Mouse (Mus musculus): ENCODE measurements at regions not wholly inside any gene's neighbourhood (a gene's known extent, or its start where the extent isn't known, plus 50 kb on each side); places are given as distances from the start of the nearest gene placed in this dataset.

GRCm38 (mm10) chr2:74257034-74257781, 322.0 kb downstream of the Lnpk start:
- TF ChIP-seq CTCF (conservative IDR thresholded peaks at IDR 0.05 in 1 of 2, IDR thresholded peaks at IDR 0.05 in 1 of 2; ENCODE audit: low read depth in 2 of 2, low read length in 2 of 2) (no peak), MAZ (IDR thresholded peaks at IDR 0.05; ENCODE audit: low read depth, low read length) (no peak), EP300 (IDR thresholded peaks at IDR 0.05; ENCODE audit: low read length) (no peak), MXI1 (IDR thresholded peaks at IDR 0.05; ENCODE audit: low read depth, low read length) (no peak), RAD21 (IDR thresholded peaks at IDR 0.05; ENCODE audit: low read depth, low read length) (no peak), POLR2A (IDR thresholded peaks at IDR 0.05; ENCODE audit: low read depth, low read length) (no peak), NRF1 (IDR thresholded peaks at IDR 0.05; ENCODE audit: low read depth, low read length) (no peak), CHD2 (IDR thresholded peaks at IDR 0.05; ENCODE audit: low read length) (no peak)
